Mouse (Mus musculus): ENCODE data around the gene Gm128.

DNA sequence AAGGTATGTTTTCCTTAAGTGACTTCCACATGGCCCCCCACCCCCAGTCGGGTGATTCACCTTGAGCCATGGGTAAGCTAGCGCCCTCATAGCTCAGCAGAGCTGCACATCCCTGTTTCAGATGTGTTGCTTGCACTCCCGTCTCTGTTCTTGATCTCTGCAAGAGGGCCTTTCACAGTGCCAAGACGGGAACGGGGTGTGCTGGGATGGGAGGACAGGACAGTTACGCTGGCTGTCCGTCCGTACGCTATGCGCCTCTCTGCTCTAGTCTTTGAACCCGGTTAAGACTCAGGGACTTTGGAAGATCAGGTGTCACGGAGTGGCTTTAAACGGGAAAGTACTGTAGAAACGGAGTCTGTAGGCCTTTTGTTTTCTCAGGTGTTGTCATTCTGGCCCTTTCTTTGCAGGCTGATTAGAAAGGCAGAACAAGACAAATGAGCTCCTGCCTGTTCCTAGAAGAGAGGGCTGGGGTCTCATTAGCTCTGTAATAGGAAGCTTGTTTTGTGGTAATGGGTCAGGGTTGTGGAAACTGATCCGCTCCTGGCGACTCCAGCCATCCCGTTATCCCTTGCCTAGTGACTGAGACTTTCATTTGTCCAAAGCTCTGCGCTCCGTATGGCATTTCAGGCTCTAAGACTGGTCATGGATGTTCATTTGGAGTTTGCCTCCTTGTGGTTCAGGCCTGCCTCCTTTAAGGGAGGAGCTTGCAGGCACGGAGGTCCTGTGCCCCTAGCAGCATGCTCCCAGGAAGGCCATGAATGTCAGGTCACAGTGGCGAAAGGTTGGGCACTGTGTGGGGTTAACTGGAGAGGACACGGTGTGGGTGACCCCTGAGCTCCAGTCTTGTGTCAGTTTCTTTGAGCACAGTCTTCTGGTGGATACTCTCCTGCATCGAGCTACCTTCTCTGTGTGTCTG lies 5.8 kb downstream of the Gm128 start:
- TF ChIP-seq POLR2A (IDR thresholded peaks at IDR 0.05; ENCODE audit: borderline replicate concordance, extremely low read depth, low read depth, low read length) (no peak), CTCF (IDR thresholded peaks at IDR 0.05; ENCODE audit: insufficient read depth, low read length) (no peak)

Data from lung, adult 2 months (tissue).